Mouse (Mus musculus): ENCODE measurements around the gene Tnfaip1. TPM values are rescaled to one million over a fixed set of nuclear protein-coding genes. Genes with fewer than 3 reads are reported as not detected.
"Not testable (repeated sequence)": the region's sequence is repeated elsewhere in the genome, so short reads cannot be mapped to it uniquely, and the experiment has no call there.

The Tnfaip1 gene
- total RNA-seq, 4 experiments from 2014 or later, result 44.2 to 54.5 (median 48.9) TPM

DNA sequence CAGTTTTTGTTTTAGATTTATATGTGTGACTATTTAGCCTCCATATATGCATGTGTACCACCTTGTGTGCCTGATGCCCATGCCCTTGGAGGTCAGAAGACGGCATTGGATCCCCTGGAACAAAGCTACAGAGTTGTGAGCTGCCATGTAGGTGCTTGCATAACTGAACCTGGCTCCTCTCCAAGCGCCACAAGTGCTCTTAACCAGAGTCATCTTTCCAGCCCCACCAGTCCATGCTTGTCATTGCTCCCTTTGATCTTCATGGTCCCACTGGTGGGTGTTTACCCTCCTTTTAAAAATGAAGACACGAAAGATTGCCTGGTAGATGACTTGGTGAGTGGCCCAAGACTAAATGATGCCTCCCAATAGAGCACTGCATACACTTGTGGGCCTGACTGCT, 4.2 kb upstream of the Tnfaip1 start:
- no peak for DNase-seq (ENCODE audit: low spot score in 2 of 2)

DNA sequence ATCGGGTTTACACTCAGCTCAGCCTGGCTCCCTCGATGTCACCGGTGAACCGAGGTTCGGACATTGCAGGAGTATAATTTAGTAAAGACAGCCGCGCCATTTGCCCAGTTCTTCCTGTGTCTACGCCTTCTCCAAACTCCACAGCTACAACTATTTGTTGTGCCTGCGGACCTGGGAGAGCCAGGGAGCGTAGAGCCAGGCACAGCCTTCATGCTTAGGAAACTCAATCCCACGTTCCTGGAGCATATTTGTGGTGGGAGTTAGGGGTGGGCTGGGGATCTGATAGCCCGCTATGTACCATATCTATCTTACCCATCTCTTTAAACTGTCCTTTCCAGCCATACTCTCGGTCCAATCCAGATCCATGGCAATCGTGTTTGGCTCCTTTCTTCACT, 555 bp upstream of the Tnfaip1 start:
- no peak for DNase-seq (ENCODE audit: low spot score in 2 of 2)

GRCm38 (mm10) chr11:78535376-78536079, 604 bp downstream of the Tnfaip1 start:
- no peak for DNase-seq (ENCODE audit: low spot score in 2 of 2)

- DNase-seq (ENCODE audit: low spot score in 2 of 2), result no peak
Measured at GRCm38 (mm10) chr11:78534516-78534915, 1.6 kb downstream of the Tnfaip1 start.

GRCm38 (mm10) chr11:78531515-78531914, 4.6 kb downstream of the Tnfaip1 start:
- DNase-seq (ENCODE audit: low spot score in 2 of 2), result not testable (repeated sequence)

GRCm38 (mm10) chr11:78531046-78531445, 5.1 kb downstream of the Tnfaip1 start:
- no peak for DNase-seq (ENCODE audit: low spot score in 2 of 2)

DNA sequence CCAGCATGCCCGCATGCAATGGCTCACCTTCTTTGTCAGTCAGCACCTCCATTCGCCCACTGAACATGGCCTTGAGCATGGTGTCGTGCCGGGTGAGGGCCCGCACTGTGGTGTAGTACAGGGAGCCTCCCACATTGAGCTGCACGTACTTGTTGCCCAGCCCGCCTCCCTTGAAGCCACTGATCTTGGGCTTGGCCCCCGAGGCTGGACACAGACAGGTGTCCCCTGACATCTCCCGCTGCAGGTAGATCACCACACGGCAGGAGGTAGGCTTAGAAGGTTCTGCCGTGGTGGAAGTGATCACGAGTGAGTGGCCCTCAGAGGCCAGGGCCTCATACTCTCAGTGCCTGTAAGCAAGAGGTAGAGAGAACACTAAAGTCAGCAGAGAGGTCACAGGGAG, 6.1 kb downstream of the Tnfaip1 start:
- DNase-seq (ENCODE audit: low spot score in 2 of 2), result no peak

- no peak for DNase-seq (ENCODE audit: low spot score in 2 of 2)
Measured at GRCm38 (mm10) chr11:78528714-78529113, 7.4 kb downstream of the Tnfaip1 start.

- DNase-seq (ENCODE audit: low spot score in 2 of 2), result no peak
Measured at GRCm38 (mm10) chr11:78524838-78525237, 11.3 kb downstream of the Tnfaip1 start.

GRCm38 (mm10) chr11:78523241-78523955, 12.7 kb downstream of the Tnfaip1 start:
- no peak for DNase-seq (ENCODE audit: low spot score in 2 of 2)

DNA sequence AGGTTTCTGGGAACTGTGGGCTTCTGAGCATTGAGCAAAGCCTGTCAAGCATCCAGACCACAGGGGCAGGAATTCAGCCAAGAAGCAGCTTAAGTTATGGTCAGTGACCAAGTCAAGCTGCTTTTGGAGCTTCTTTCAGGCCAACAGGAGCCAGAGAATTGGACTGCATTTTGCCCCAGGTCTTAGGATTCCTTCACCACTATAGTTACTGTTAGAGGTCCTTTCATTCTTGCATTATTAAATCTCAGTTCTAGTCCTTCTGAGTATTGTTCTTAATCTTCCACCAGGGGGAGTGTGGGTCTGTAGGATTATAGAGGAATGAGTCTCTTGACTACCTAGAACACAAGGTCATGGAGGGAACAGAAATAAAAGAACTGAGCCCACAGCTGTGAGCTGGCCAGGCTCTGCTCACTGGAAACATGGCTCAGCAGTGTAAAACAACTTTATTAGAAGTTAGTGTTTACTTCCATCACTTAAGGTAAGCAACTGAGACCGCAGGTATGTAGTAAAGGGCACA, 13.6 kb downstream of the Tnfaip1 start:
- peak in 1 of 2 experiments; percentile 25 for DNase-seq (ENCODE audit: low spot score in 2 of 2)

DNA sequence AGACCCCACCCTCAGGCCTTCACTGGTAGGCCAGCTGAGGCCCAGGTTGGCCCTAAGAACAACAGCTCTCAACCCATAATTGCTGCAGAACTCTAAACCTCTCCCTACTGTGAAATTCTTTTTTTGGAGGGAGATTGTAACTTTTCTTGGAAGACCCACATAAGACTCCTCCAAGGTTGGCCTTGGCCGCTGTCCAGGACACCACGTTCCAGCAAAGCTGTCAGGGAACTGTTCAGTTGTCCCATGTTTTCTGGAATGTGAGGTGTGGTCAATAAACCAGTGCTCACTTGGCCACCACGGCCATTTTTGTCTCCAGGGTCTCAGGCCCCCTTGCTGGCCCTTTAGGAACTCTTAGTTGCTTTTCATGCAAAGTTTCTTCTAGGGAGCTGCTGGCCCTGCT, 14.3 kb downstream of the Tnfaip1 start:
- DNase-seq (ENCODE audit: low spot score in 2 of 2), result no peak

- no peak for DNase-seq (ENCODE audit: low spot score in 2 of 2)
Measured at GRCm38 (mm10) chr11:78518931-78519330, 17.2 kb downstream of the Tnfaip1 start.

DNA sequence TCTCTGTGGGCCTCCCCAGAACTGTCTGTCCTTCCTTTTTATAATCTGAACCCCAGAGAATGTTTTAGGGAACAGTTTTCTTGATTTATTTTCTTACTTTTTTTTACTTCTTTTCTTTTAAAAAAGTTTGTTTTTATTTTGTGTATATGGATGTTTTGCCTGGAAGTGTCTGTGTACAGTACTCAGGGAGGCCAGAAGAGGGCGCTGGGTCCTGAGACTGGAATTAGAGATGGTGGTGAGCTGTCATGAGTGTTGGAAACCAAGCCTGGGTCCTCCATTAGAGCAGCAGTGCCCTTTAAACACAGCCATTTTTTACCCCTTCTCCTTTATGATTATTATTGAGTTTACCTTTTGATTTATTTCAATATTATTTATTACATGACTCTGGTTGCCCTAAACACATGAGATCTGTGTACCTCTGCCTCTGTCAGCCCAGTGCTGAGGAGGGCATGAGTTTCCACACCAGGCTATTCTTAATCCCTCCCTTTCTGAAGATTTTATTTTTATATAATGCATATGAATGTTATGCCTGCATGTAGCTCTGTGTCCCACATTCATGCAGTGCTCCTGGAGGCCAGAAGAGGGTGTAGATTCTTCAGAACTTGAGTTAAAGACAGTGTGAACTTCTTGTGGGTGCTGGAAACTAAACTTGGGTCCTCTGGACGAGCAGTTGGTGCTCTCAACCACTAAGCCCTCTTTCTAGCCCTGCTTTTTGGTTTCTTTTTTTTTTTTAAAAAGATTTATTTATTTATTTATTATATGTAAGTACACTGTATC, 20.4 kb downstream of the Tnfaip1 start:
- no peak for DNase-seq (ENCODE audit: low spot score in 2 of 2)

DNA sequence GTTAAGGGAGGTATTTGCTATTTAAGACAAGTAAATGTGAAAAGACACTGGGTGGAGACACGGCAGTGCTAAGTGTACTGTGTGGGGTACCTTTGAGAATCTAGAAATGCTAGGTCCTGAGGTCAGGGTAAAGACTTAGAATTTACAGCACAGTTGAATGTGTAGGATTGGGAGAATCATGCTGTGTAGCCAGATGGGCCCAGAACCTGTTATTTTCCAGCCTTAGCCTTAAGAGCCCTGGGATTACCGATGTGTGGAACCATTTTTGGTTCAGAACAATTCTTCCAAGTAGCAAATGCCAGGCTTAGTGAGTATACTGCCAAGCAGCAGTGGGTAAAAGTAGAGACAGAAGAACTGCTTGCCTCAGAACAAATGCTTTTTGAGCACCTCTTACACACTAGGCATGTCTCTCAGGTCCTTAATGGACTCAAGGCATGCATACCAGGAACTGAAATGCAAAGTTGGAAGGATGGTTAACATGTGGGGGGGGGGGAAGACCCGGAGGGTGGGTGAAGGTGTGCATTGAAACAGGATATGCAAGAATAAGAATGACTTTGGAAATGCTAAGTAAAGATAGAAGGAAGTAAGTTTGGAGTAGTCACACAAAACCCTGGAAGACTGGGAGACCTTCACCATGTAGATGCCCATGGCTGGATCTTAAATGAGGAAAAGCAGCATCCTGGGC, 22.9 kb downstream of the Tnfaip1 start:
- no peak for DNase-seq (ENCODE audit: low spot score in 2 of 2)

DNA sequence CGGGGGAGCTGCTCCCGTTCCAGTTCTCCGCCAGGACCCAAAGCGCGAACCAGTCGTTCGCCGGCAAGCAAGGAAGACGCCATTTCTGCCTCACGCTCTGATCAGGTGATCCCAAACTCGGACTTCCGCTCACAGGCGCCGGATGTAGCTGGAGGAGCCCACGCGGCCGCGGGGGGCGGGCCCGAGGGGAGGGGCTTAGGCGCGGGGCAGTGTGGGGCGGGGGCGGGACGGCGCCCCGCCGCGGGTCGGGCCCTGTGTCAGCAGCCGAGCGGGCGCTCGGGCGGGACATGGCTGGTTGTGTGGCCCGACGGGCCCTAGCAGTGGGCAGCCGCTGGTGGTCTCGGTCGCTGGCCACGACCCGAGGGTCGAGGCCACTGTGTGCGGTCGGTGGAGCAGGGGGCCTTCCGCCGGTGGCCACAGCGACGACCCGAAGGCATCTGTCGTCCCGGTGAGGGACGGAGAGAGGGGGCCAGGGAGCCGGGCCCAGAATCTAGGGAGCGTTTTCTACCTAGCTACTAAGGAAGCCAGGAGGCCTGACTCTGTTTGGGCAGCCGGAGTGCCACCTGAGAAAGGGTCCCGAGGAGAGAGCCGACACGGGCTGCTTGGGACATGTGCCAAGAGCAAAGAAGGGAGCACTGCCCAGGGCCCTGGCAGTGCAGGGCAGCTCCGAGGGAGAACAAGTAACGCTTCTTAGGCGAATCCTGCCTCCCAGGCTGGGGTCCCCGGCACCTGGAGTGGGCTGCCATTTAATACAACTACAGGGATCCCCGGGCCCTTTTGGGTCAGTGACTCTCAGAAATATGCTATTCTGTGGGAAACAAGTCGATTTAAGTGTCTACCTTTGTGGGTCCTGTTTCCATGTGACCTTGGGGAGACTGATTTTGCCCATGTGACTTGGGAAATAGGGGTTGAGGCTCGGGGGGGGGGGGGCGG, 23.8 kb downstream of the Tnfaip1 start, which contains the start of the genes Tmem199 and Poldip2:
Gene Tmem199 (minus strand): TSS at position 148 of the 933 bp plus-strand sequence.
Gene Poldip2 (plus strand): TSS at position 169 of the 933 bp plus-strand sequence.
- DNase-seq (ENCODE audit: low spot score in 2 of 2), result peak; percentile 78 to 86

- no peak for DNase-seq (ENCODE audit: low spot score in 2 of 2)
Measured at GRCm38 (mm10) chr11:78509148-78509547, 27.0 kb downstream of the Tnfaip1 start.

GRCm38 (mm10) chr11:78505430-78505829, 30.7 kb downstream of the Tnfaip1 start:
- DNase-seq (ENCODE audit: low spot score in 2 of 2), result no peak

- no peak for DNase-seq (ENCODE audit: low spot score in 2 of 2)
Measured at GRCm38 (mm10) chr11:78502909-78503650, 33.1 kb downstream of the Tnfaip1 start, which contains the start of gene Sebox. Sebox (plus strand) TSS chr11:78503447.
